Mouse (Mus musculus): ENCODE measurements around the gene Cacnb4.

Cacnb4 gene

GRCm38 (mm10) chr2:52676023-52676912 lies at the start of gene Cacnb4:
TSS of gene Cacnb4 (minus strand) at chr2:52676831.
- peak; percentile 35 for DNase-seq (ENCODE audit: low spot score)

DNA sequence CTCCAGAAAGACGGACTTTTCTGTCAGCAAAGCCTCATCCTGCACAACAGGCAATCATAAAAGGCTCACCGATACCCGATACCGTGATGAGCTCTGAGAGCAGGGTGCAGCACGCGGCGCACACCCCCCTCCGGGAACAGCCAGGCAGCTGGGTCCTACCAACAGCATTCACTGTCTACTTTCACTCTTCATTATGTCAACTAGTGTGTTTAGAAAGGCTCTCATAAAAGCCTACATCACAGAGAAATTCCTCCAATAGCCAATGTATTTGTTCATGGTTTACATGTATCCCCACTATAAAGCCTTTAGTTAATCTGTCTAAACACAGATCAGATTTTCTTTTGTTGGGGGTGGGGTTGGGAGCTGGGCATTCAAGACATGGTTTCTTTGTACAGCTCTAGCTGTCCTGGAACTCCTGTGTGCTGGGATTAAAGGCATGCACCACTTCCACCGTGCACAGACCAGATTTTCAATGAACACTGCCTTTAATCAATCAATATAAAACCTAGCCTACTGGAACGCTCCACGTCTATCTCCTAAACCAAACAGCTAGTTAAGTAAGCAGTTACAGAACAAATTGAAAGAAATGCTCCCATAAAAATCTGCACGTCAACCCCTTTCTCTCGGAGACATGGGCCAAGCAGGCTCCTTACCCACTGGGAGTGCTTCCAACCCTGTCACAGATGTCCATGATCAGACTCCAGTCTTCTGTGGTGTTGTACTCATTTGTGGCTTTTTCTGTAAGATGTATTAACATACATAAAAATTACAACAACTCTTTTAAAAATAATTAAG lies 43.8 kb upstream of the Cacnb4 start:
- no peak for DNase-seq (ENCODE audit: low spot score)

DNA sequence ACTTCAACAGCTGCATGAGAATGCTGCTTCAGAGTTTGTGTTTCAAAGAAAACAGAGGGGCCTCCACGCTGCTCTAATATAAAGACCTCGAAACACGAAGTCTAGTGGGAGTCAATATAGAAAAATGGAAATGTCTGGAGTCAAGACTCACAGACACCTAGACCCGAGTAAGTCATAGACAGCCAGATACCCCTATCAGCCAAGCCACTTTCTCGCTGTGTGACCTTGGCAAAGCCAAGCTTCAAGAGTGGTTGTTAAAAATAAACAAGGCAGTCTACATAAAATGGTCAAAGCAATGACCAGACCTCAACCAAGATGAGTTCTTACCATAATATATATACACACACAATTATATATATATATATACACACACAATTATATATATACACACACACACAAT lies 40.4 kb upstream of the Cacnb4 start:
- DNase-seq (ENCODE audit: low spot score) = no peak

- no peak for DNase-seq (ENCODE audit: low spot score)
Measured at GRCm38 (mm10) chr2:52715538-52715937, 38.9 kb upstream of the Cacnb4 start.

GRCm38 (mm10) chr2:52714111-52714510 lies 37.5 kb upstream of the Cacnb4 start:
- no peak for DNase-seq (ENCODE audit: low spot score)

GRCm38 (mm10) chr2:52710804-52711203 lies 34.2 kb upstream of the Cacnb4 start:
- no peak for DNase-seq (ENCODE audit: low spot score)

GRCm38 (mm10) chr2:52709417-52709816 lies 32.8 kb upstream of the Cacnb4 start:
- DNase-seq (ENCODE audit: low spot score) = no peak

DNA sequence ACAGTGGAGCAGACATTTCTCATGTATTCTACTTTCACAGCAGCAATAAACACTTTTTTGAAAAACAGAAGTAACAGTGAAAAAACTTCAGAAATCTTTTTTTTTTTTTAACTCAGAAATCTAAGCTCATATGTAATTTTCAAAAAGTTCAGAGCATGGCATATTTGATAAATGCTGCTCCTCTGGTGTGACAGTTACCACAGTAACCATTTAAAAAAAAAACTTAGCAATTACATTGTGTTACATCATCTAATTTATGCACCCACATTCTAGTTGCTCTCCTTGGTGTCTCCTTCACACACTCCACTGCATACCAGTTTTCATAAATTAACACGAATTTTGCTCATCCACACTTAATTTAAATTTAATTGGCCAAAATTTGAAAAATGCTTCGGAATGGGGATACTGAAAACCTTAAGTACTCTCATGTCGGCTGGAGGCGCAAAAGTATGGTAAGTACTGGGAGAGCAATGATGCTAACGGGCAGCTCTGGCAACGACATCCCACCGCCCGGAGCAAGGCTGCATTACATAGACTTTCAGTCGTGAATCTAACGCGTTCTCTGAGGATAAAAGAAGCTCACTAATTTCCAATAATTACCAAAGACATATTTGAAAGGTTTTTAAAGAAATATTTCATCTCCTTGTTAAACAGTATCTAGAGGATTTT lies 24.9 kb upstream of the Cacnb4 start:
- no peak for DNase-seq (ENCODE audit: low spot score)

DNA sequence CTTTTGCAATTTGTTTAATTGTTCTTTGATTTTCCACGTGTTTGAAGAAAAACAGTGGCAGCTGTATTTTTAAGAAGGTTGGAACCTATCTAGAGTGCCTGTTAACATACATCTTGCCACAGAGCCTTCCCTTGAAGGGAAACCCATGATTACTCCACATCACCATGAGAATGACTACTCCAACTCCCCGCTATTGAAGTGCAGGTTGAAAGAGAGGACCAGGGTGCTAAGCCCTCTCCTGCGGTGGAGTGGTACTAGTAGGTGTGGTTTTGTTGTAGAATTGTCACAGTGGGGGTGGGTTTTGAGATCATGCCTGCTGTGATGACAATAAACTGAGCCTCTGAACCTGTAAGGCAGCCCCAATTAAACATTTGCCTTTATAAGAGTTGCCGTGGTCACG lies 23.7 kb upstream of the Cacnb4 start:
- no peak for DNase-seq (ENCODE audit: low spot score)

GRCm38 (mm10) chr2:52694604-52695003 lies 18.0 kb upstream of the Cacnb4 start:
- DNase-seq (ENCODE audit: low spot score) = no peak

DNA sequence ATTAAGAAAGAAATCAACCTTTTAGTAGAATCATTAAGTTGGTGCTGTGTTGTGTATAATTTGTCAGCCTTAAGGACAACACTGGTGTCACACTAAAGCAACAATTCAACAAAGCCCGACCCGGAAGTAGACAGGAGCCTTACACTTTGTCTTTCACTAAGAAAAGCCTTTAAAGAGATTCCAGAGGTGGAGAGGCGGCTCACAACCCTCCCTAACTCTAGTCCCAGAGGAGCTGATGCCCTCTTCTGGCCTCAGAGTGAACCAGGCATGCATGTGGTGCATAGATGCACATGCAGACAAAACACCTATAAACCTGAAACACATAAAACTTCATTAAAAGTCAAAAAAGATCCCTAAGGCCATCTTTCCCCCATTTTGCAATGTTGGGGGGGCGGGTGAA lies 15.1 kb upstream of the Cacnb4 start:
- no peak for DNase-seq (ENCODE audit: low spot score)

GRCm38 (mm10) chr2:52686601-52687000 lies 10.0 kb upstream of the Cacnb4 start:
- DNase-seq (ENCODE audit: low spot score) = no peak

- no peak for DNase-seq (ENCODE audit: low spot score)
Measured at GRCm38 (mm10) chr2:52677589-52677988, 958 bp upstream of the Cacnb4 start.

DNA sequence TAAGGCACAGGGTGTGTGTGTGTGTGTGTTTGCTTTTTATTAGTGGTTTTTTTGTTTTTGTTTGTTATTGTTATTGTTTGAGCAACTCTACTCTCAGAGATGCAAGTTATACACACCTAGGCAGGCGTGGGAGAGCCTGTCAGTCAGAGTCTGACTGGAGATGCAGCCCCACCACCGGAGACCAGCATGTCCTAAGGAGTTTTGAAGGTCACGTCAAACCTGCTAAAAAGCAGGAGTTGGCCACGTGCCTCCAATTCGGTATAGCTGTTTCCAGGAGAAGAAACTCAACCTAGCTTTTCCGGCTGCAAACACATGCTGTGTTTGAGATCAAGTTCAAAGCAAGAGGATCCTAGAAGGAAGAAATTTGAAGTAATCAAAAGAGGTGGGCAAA lies 277 bp upstream of the Cacnb4 start:
- peak; percentile 10 for DNase-seq (ENCODE audit: low spot score)

DNA sequence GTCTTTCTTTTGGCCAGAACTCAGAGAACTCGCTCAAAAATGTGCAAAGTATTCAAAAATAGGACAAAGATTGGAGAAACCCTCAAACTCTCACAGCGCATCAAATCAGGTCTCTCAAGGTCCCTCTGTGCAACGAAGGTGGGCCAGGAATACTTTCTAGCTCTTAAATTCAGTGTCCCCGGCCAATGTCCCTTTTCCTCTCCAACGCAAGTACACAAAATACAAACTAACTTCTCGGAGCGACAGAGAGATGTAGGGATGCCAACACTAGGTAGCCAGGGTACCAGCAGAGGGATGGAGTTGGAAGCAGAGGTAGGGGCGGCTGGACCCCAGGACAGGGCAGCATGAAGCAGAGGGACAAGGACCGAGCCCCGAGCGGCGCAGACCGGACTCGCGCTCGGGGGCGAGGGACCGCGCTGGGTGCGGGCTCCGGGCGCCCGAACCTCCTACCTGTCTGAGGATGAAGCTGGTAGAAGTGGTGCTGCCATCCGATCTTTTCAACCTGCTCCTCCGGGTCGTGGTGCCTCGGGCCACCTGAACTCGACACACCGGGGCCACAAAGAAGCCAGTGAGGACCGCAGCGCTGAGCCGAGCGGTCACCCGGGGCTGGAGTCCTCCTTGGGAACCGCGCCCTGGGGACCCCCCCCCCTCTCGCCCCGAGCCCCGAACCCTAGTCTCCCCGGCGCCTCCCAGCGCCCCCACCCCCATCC lies 1.2 kb downstream of the Cacnb4 start:
- peak; percentile 2 for DNase-seq (ENCODE audit: low spot score)

- DNase-seq (ENCODE audit: low spot score) = peak; percentile 4
Measured at GRCm38 (mm10) chr2:52674886-52675277, 1.7 kb downstream of the Cacnb4 start.

DNA sequence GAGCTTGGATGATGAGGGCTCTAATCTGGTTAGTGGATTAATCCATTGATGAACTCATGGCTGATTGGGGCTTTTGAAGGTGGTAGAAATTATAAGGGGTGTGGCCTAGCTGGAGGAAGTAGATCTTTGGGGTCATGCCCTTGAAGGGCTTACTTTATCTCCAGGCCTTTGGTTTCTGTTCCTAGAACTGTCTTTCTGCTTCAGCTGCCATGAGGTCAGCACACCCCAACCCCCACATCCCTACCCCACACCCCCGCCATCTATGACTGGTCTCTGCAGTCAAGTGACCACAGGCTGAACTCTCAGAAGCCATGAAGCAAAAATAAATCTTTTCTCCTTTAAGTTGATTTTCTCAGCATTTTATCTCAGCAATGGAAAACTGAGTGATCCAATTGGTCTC lies 3.5 kb downstream of the Cacnb4 start:
- no peak for DNase-seq (ENCODE audit: low spot score)

- DNase-seq (ENCODE audit: low spot score) = no peak
Measured at GRCm38 (mm10) chr2:52670733-52671132, 5.9 kb downstream of the Cacnb4 start.

GRCm38 (mm10) chr2:52668480-52668879 lies 8.2 kb downstream of the Cacnb4 start:
- DNase-seq (ENCODE audit: low spot score) = no peak

DNA sequence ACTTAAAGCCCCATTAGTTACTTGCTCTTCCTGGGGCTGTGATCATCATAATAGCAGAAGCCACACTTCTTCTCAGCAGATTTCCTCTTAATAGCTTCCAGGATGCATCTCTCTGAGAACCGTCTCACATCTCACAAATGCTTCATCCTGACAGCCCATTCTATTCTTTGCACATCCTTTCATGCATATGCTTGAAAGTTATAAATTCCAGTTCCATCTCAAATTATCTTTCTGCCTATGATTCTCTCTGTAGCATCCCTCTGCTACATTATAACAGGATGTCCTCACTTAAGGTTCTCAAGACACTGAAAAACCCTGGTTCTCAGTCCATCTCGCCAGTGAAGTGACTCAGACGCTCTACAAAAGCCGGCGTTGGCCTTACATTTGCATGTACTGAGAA lies 19.9 kb downstream of the Cacnb4 start:
- DNase-seq (ENCODE audit: low spot score) = no peak

DNA sequence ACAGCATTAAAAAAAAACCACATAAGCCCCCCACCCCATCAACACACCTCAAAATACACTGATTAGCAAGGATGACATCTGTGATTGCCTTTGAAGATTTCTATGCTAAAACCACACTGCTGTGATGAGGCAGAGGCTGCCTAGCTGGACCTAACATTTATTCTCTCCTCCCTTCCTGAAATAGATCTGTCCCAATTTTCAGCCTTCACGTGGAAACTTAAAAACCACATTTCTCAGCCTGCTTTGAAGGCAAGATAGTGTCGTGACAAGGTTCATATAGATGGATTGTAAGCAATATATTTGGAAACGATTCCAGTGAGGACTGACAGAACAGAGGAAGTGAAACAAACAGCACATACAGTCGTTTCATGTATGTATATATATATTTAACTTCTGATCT lies 22.1 kb downstream of the Cacnb4 start:
- no peak for DNase-seq (ENCODE audit: low spot score)

DNA sequence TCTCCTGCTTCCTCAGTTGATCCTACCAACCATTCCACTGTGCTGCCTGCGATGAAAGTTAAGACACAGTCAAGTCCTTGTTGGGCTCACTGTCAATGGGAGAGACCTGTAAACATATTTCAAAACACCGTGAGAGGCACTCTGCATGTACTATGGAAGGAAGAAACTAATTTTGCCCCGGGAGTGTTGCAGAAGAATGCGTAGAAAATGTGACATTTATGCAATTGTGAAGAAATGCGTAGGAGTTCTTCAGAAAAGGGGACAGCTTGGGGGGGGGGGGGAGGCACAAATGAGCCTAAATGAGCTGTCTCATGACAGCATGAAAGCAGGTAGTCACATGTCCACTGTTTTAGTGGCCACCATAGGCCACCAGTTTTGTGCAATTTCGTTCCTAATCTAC lies 25.1 kb downstream of the Cacnb4 start:
- DNase-seq (ENCODE audit: low spot score) = no peak
